Mouse (Mus musculus) ES-E14 (cell line): ENCODE measurements around the gene Prkcb. TPM values are rescaled to one million over a fixed set of nuclear protein-coding genes. Genes with fewer than 3 reads are reported as not detected.

Source experiments
- DNase-seq: peaks from one replicate; pipeline ENCODE4 v3.0.0-alpha.2; 2013; ENCODE audit warnings: low read depth, low spot score
- H3K27ac ChIP-seq: 2 replicates; pipeline ENCODE4 v1.5.1; 2012; ENCODE audit warnings: low read depth, mild to moderate bottlenecking, low read length, moderate library complexity, mixed read lengths; ENCODE audit not compliant: poor library complexity, insufficient read depth, severe bottlenecking
- H3K36me3 ChIP-seq: 2 replicates; pipeline ENCODE4 v1.6.1; 2012; ENCODE audit warnings: mild to moderate bottlenecking, low read length, moderate library complexity, mixed read lengths; ENCODE audit not compliant: control insufficient read depth, poor library complexity, insufficient read depth, severe bottlenecking
- H3K4me1 ChIP-seq, 2 experiments: fragments of 150-350 bp in 1 of 2; sonication (generic) in 1 of 2; 2 replicates each; pipeline ENCODE4 v1.6.1; 2012; ENCODE audit warnings: low read length in 2 of 2, mild to moderate bottlenecking in 1 of 2, mixed read lengths in 1 of 2; ENCODE audit not compliant: control insufficient read depth in 2 of 2, insufficient read depth in 2 of 2, poor library complexity in 1 of 2
- H3K4me3 ChIP-seq, 2 experiments: fragments of 150-350 bp in 1 of 2; sonication (generic) in 1 of 2; 2 replicates each; pipeline ENCODE4 v1.5.1; 2012; ENCODE audit warnings: low read length in 2 of 2, low read depth in 1 of 2, mild to moderate bottlenecking in 1 of 2, mixed read lengths in 1 of 2; ENCODE audit not compliant: insufficient read depth in 1 of 2, poor library complexity in 1 of 2, severe bottlenecking in 1 of 2
- H3K9ac ChIP-seq: 2 replicates; pipeline ENCODE4 v1.6.1; 2012; ENCODE audit warnings: low read depth, mild to moderate bottlenecking, low read length, mixed read lengths; ENCODE audit not compliant: poor library complexity, insufficient read depth, severe bottlenecking
- H3K9me3 ChIP-seq: fragments of 150-350 bp; sonication (generic); 2 replicates; pipeline ENCODE4 v1.6.1; 2012; ENCODE audit warnings: low read depth, mild to moderate bottlenecking, low read length; ENCODE audit not compliant: control insufficient read depth, insufficient read depth
- CHD2 ChIP-seq: IDR thresholded peaks from 2 replicates; pipeline ENCODE4 v1.6.1; 2014; ENCODE audit warnings: mild to moderate bottlenecking, low read depth, low read length, inconsistent platforms
- HCFC1 ChIP-seq: IDR thresholded peaks from 2 replicates; pipeline ENCODE4 v1.6.1; 2012; ENCODE audit warnings: low read length, inconsistent platforms, borderline replicate concordance; ENCODE audit not compliant: insufficient read depth
- MAFK ChIP-seq: IDR thresholded peaks from 2 replicates; pipeline ENCODE4 v1.6.1; 2014; ENCODE audit warnings: mild to moderate bottlenecking, low read depth, low read length, inconsistent platforms; ENCODE audit not compliant: insufficient read depth
- ZC3H11A ChIP-seq: IDR thresholded peaks from 2 replicates; pipeline ENCODE4 v1.6.1; 2012; ENCODE audit warnings: low read depth, mild to moderate bottlenecking, inconsistent platforms, low read length, borderline replicate concordance
- ZNF384 ChIP-seq: IDR thresholded peaks from 2 replicates; pipeline ENCODE4 v1.6.1; 2012; ENCODE audit warnings: low read depth, low read length, inconsistent platforms
- in situ Hi-C, 2 experiments: fragments of 600-800 bp; cut with MboI; formaldehyde crosslinking; loops; one replicate each; pipeline ENCODE4 v1.15.1; 2025; ENCODE audit warnings: low sequenced_read_pairs in 2 of 2, inconsistent platforms in 1 of 2; ENCODE audit not compliant: unreplicated experiment in 2 of 2
- total RNA-seq: library from RNA; depleted of rRNA; stranded (reverse); fragments of 300-350 nt; gene quantifications from 2 replicates; pipeline ENCODE4 v1.2.3, GENCODE M21; 2012

Prkcb gene
- total RNA-seq, 1 experiment: 6.1 TPM

- no peak overlapping the region for H3K27ac ChIP-seq
- DNase-seq: no peak
- no peak overlapping the region for H3K9ac ChIP-seq
- no peak for TF ChIP-seq ZC3H11A
- no peak for TF ChIP-seq MAFK
- no peak for TF ChIP-seq ZNF384
- TF ChIP-seq CHD2: no peak
- no peak for TF ChIP-seq HCFC1
- no peaks in the 10 kb centered on the region for H3K9me3 ChIP-seq
- peaks cover 2 to 6% of the 10 kb centered on the region in 2 experiments; a peak in 2 of 4 replicates for H3K4me1 ChIP-seq
- in situ Hi-C loops: no loop called here
- no peaks in the 10 kb centered on the region for H3K36me3 ChIP-seq
- no peak overlapping the region for H3K4me3 ChIP-seq
Measured at GRCm38 (mm10) chr7:122630386-122630785, 341.8 kb downstream of the Prkcb start.

- H3K36me3 ChIP-seq: no peaks in the 10 kb centered on the region
- H3K9me3 ChIP-seq: no peaks in the 10 kb centered on the region
- peaks cover 2 to 6% of the 10 kb centered on the region in 2 experiments; a peak in 2 of 4 replicates for H3K4me1 ChIP-seq
- no peak overlapping the region for H3K4me3 ChIP-seq
- DNase-seq: no peak
- no peak overlapping the region for H3K27ac ChIP-seq
- in situ Hi-C loops: no loop called here
- no peak overlapping the region for H3K9ac ChIP-seq
- TF ChIP-seq ZC3H11A (no peak), ZNF384 (no peak), CHD2 (no peak), HCFC1 (no peak), MAFK (no peak)
Measured at GRCm38 (mm10) chr7:122631151-122631550, 342.6 kb downstream of the Prkcb start.

- Histone ChIP-seq H3K36me3 (no peaks in the 10 kb centered on the region), H3K9ac (no peak overlapping the region), H3K27ac (no peak overlapping the region), H3K9me3 (no peaks in the 10 kb centered on the region), H3K4me1 (peaks cover 2 to 6% of the 10 kb centered on the region in 2 experiments; a peak in 2 of 4 replicates), H3K4me3 (no peak overlapping the region)
- in situ Hi-C loops: no loop called here
- DNase-seq: no peak
- TF ChIP-seq HCFC1 (no peak), ZC3H11A (no peak), CHD2 (no peak), MAFK (no peak), ZNF384 (no peak)
Measured at GRCm38 (mm10) chr7:122632946-122633345, 344.4 kb downstream of the Prkcb start.

GRCm38 (mm10) chr7:122633463-122633862 is 344.9 kb downstream of the Prkcb start:
- H3K27ac ChIP-seq: no peak overlapping the region
- TF ChIP-seq ZC3H11A (no peak), MAFK (no peak), ZNF384 (no peak), HCFC1 (no peak)
- no peak overlapping the region for H3K4me3 ChIP-seq
- no peaks in the 10 kb centered on the region for H3K36me3 ChIP-seq
- H3K9ac ChIP-seq: no peak overlapping the region
- H3K4me1 ChIP-seq: peaks cover 2 to 6% of the 10 kb centered on the region in 2 experiments; a peak in 2 of 4 replicates
- no peaks in the 10 kb centered on the region for H3K9me3 ChIP-seq
- in situ Hi-C loops: no loop called here
- no peak for DNase-seq

GRCm38 (mm10) chr7:122643676-122644075 is 355.1 kb downstream of the Prkcb start:
- no peaks in the 10 kb centered on the region for H3K36me3 ChIP-seq
- in situ Hi-C loops: no loop called here
- TF ChIP-seq ZC3H11A: no peak
- no peak for TF ChIP-seq CHD2
- no peak for TF ChIP-seq ZNF384
- TF ChIP-seq HCFC1: no peak
- no peak for TF ChIP-seq MAFK
- H3K9me3 ChIP-seq: no peaks in the 10 kb centered on the region
- H3K9ac ChIP-seq: no peak overlapping the region
- no peak overlapping the region for H3K4me3 ChIP-seq
- no peak overlapping the region for H3K27ac ChIP-seq
- no peak for DNase-seq
- H3K4me1 ChIP-seq: no peaks in the 10 kb centered on the region
